Mouse (Mus musculus) cerebellum, adult 11-12 months (tissue): ENCODE data around the gene Hk1.

Source experiments
- DNase-seq: peaks from one replicate; pipeline ENCODE4 v3.0.0; 2022

Gene Hk1

DNA sequence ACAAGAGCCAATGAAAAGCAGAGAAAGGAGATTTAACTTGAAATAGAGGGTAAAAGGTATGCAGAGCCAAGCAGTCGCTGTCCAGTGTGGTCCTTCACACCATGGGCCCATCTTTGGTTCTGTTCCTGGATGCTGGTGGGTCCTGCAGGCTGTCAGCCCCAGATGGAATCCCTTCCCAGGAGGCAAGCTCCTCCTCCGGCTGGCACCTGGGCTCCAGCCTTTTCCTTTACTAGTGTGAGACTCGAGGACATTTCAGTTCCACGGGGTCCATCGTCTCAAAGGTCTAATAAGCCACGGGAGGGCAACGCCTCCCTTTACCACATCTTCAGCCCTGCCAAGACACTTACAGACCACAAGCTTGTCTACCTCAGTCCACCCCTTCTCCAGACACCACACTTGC is 60.6 kb downstream of the Hk1 start:
- DNase-seq: peak; percentile 69

DNA sequence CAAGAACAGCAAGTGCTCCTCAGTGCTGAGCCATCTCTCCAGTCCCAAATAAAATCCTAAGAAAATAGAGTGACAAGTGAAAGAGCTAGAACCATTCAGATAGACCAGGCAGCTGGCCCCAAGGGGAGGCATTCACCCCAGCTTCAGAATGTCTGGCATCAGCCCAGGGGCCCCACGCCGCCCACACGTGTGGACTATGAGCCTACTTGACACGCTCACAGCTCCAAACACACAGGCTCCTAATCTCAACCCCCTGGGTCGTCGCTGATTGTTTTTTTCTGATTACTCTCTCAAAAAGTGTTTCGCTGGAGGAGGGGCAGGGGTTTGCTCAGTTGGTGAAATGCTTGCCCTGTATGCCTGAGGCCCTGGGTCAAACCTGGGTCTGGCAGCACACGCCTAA is 63.2 kb downstream of the Hk1 start:
- peak; percentile 52 for DNase-seq

DNA sequence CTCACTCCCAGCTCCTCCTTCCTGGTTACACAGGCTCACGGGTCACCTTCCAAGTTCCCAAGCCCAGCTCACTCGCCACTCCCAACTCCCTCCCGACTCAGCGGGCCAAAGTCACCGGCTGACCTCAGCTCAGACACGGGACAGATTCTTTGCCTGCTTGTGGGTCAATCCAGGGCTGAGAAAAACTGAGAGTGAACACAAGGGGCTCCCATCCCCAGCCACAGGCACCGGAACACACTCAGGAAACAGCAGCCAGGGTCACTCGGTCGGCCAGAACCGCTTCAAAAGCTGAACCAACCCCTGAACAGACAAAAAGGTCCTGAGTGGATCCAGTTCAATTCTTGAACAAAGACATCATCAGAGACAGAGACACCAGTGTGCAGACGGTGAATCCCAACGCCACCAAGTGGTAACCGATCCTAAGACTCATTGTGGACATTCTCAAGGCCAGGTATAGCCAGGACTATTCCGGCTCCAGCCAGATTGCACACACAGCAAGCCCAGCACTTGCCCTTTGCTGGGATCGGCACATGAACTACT is 65.8 kb downstream of the Hk1 start:
- peak; percentile 52 for DNase-seq

DNA sequence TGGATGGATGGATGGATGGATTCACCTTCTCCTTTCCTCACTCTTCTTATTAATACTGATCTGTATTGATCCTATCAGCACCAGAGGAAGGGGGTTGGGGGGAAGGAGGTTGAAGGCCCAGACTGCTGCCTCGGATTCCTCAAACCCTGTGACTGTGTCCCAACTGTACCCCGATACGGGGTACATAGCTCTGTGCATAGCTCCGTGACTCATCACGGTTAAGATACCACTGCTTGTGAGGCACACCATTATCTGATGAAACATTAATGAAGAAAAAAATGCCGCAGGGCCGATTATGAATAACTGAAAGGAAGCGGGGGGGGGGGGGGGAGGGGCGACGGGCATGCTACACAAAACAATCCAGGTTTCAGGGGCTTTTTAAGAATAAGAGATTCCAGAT is 66.6 kb downstream of the Hk1 start:
- no peak for DNase-seq

DNA sequence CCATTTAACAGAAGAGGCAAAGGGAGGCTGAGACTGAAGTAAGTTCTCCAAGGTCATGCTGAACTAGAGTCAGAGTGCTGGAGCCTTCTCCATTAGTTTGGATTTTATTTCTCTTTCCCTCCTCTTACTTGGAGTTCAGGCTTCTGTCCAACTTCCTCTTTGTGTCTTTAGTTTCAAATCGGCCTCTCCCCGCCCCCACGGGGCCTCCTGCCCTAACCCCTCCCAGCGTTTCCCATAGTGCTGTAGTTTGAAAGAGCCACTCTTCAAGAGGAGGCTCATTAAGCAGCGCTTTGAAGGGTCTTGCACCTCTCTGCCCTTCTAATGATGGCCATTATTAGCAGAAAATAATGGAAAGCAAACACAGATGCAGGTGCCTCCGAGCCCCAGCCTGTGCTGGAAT is 68.2 kb downstream of the Hk1 start:
- DNase-seq: no peak

DNA sequence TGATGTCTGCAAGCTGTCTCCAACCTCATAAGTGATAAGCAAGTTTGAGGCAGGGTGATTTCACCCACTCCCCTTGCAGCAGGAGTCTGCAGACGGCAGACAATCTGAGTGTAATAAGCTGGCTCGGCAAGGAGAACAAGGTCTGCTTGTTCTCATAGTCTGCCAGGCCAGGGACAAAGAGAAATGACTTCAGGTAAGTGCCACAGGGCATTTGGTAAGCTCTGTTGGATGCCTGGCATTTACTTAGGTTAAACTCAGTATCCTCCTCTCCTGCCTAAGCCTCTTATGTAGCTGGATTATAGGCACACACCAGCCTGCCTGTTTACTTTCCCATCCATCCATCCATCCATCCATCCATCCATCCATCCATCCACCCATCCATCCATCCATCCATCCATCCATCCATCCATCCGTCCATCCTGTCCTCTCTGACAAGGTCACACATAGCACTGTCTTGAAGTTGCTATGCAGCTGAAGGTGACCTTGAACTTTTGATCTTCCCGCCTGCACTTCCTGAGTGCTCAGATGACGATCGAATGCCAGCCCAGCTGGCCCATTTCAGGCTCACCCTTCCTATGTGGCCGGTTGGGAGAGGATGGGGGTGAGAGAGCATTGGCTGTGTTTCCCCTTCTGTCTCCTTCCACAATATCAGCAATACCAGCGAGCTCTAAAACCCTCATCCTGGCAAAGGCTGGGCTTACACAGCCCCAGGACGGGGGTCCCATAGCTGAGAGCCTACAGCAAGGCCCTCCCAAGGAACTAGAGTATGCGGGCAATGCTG is 69.3 kb downstream of the Hk1 start:
- peak; percentile 64 for DNase-seq

DNA sequence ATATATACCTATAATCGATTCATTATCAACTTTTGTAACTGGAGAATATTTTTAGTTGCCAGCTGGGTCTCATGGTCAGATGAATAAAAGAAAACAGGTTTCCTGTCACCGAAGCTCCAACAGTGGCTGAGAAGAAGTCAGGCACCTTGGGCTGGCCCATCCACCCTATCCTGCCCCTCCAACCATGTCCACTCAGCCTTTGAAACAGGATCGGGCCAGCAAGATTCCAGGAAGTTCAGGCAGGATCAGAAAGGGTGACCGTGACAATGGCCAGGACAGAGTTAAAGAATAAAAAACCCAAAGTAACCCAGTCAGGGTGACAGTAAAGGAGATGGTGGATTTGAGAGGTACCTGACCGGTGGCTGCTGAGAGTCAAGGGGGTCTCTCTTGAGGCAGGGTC is 70.1 kb downstream of the Hk1 start:
- DNase-seq: no peak

DNA sequence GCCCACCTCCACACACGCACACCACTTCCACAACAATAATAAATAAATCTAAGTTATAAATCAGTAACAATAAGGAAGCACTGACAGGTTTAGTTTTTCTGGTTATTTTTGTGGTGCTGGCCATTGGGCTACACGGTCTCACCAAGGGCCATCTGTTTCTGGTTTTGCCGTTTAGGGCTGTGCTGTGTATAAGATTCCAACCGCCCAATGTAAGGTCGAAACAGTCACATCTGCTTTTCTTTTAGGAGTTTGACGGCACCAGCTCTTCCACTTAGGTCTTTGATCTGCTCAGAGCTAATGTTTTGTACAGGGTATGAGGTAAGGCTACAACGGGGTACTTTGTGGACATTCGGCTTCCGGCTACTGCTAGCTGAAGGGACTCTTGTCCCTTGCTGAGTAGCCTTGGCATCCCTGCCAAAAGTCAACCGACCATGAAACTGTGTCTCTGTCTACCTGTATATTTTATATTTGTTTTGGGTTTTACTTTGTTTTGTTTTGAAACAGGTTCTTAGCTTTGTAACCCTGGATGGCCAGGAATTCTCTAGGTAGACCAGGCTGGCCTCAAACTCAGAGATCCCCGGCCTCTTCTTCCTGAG is 70.7 kb downstream of the Hk1 start:
- peak; percentile 39 for DNase-seq

DNA sequence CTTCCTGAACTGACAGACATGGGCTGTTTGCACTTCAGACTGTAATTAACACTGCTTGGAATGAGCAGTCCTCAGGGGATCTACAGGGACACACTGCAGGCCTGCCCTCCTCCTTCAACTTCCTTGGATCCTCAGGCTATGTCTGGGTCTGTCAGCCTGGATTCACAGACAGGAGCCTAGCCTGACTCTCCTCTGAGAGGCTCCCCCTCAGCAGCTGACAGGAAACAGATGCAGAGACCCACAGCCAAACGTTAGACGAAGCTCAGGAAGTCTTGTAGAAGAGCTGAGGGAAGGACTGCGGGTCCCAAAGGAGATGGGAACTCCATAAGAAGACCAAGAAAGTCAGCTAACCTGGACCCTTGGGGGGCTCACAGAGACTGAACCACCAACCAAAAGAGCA is 73.2 kb downstream of the Hk1 start:
- no peak for DNase-seq

DNA sequence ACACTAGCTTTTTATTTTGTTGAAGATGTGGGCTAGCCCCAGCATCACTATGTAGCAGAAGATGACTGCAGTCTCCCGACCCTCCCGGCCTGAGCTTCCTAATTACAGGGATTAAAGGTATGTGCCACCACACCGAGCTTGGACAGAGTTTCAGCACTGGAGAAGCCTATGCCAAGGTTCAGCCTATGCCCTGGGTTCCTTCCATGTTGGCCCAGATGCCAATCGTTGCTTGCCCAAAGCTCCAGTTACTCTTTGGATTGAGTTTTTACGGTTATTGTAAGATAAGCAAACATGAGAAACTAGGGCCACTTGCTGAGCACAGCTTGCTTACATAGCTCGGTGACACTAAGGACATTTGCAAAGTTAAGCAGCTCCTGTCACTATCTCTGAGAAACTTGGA is 74.6 kb downstream of the Hk1 start:
- peak; percentile 52 for DNase-seq

DNA sequence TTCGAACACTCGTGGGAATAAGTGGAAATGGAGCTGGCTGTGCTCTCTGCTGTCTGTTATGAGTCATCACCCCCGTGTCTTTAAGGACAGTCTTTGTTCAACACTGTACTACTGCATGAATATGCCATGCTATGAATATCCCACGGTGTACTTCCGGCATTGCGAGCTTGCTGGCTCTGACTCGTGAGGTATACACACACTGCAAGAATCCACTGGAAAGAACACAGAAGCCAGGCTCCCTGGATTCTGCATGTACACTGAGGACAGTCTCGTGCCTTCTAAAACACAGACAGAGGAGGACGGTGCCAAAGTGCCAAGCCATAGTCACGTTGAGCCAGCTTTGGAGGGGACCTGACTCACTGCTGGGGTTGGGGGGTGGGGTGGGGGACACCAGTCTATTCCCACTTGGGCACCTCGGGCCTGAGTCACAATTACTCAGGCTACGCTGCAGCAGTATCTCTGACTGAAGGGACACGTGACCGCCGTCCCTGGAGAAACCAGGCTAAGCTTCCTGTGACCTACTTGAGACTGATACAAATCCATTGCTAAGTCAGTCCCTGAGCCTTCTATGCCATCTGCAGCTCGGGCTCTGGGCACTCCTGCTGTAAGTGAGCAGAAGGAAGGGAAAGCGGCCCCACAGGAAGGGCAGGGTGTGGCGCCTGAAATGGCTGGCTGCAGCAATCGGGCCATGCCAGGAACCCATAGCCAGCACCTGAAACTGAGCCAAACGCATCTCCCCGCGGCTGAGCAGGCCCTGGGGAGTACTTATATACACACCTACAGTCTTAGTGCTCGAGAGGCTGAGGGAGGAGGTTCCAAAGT is 79.5 kb downstream of the Hk1 start:
- peak; percentile 94 for DNase-seq

DNA sequence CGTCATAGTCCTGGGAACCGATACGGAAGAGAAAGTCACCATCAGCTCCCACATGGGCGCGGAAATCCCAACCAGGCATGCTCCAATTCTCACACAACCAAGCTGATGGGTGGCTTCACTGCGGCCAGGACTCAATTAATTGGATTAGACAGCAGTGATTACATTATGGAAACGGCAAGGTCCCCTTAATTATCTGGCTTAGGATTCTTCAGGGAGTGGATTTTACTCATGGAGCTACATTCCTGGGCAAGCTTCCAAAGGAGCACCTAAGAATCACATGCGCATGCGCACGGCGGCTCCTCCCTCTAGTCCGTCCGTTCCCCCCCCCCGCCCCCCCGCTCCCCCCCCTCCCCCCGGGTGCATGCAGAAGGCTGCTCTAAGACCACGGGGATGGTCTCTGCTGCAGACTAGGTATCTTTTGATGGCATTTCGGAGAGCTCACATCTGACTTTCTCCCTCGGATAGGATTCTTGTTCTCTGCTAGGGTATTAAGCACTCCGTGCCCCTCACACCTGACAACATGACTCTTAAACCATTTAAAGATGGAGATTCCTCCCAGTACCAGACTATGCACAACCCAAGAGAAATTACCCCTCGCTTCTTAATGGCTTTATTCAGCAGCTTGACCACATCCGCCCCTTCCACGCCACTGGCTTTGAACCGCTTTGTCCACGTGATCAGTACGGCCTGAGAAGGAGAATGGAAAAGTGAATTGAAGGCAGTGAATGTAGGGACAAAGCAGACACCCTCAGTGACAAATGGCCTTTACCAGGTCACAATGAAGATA is 83.4 kb downstream of the Hk1 start:
- peak; percentile 32 for DNase-seq

DNA sequence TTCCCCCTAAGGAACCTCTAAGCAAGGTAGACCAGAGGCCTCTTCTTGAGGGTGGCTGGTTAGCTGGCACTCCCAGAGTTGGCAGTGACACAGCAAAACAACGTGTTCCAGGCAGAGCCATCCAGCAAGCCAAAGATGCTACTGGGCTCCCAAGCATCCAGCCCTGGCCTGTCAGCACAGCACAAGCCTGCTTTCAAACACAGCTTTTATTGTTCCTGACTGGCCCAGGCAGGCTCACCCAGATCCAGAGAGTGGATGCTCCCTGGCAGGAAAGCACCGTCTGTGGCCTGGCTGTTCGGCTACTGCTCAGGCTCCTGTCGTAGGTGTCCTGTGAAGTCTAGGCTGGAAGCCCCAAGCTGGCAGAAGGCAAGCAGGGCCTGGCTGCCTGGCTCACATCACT is 85.6 kb downstream of the Hk1 start:
- peak; percentile 81 for DNase-seq

DNA sequence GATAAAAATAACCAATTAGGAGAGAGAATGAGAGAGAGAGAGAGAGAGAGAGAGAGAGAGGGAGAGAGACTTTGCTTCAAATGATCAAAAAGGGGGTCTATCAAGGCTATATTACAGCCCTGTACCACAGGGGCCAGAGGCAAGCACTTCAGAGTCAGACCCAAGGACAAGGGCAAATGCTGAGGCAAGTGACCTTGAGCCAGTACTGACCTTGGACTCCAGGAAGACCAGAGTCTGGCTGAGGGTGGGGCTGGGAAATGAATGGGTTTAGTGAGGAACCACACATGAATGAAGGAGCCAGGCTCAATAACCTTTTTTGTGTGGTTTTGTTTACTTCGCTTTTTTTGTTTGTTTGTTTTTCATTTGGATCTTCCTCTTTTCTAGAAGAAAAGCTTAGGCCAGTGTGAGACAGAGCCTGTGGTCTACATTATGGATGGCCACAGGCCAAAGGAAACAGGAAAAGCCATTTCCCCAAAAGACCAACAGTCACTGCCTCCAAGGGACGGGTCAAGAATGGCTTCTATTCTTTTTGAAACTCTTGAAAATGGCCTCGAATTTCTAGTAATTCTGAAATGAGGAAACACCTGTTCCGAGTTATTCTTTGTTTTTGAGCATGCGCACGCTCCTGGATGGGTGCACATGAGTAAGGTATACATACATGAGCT is 92.1 kb downstream of the Hk1 start:
- DNase-seq: no peak

DNA sequence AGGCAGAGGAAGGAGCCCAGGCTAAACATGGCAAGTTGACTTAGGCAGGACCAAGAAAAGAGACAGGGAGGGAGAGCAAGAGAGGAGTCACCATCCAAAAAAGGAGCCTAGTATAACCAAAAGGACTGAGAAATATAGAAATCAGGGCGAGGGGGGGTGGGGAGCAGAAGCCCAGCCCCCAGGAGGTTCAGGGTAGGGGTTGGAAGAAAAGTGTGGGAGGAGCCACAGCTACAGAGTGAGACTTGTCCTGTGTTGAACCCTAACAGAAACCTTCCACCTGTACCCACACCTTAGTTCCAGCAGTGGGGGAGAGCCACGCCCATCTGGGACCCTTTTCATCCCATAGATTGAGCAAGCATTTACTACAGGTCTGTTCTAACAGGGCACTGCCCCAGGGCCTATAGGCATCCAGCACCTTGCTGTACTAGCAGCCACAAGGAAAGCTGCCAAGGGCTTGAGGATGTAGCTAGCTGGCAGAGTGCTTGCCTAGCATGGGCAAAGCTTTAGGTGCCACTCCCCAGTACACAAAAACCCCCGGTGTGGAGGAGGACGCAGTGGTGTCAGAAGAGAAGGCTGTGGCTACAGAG is 96.4 kb downstream of the Hk1 start:
- no peak for DNase-seq

DNA sequence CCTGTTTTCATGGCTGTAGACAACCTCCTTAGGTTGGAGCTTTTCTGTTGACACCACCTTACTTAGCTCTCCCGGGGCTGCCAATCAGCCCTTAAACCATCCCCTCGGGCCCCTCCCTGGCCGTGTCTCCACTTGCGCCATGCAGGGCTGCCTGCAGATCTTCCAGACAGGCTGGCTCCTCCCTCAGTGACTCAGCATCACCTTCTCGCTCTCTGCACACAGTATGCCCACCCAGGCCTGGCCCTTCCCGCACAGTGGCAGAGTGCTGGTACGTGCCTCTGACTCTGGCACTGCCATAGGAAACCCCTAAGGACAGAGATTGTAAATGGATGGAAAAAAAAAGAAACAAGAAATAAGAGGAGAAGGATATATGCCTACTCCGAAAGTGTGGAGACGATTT is 96.9 kb downstream of the Hk1 start:
- DNase-seq: no peak

DNA sequence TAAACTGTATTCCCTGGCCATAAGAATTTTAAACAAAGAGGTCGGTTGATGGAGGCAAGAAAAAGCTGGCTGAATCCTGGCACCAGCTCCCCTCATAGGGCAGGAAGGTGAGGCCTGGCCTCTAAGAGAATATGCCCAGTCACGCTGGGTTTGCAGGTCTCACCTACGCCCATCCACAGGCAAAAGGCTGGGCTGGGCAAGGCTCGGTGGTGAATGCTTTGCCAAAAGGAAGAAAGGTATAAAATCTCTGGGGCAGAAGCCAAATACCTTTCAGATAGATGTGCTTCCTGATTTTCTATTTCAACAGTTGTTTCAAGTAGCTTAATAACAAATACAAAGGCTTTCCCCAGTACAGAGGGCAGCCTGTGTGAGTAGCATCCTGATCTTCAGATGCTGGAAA is 100.0 kb downstream of the Hk1 start:
- no peak for DNase-seq

DNA sequence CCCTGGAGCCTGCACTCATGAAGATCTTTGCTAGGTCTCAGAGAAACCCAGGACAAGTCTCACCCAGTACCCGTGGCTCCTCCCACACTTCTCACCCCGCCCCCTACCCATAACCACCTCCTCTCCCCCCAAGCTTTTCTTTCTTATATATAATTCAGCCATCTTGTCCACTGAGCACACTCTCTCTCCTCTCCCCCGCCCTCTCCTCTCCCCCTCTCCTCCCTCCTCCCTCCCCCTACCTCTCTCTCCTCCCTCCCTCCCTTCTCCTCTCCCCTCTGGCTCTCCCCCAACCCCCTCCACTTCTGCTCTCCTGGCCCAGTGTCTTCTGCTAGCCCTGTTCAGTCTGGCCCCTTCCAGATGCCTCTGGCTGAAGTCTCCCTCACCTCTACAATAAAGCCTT is 100.6 kb downstream of the Hk1 start:
- no peak for DNase-seq

DNA sequence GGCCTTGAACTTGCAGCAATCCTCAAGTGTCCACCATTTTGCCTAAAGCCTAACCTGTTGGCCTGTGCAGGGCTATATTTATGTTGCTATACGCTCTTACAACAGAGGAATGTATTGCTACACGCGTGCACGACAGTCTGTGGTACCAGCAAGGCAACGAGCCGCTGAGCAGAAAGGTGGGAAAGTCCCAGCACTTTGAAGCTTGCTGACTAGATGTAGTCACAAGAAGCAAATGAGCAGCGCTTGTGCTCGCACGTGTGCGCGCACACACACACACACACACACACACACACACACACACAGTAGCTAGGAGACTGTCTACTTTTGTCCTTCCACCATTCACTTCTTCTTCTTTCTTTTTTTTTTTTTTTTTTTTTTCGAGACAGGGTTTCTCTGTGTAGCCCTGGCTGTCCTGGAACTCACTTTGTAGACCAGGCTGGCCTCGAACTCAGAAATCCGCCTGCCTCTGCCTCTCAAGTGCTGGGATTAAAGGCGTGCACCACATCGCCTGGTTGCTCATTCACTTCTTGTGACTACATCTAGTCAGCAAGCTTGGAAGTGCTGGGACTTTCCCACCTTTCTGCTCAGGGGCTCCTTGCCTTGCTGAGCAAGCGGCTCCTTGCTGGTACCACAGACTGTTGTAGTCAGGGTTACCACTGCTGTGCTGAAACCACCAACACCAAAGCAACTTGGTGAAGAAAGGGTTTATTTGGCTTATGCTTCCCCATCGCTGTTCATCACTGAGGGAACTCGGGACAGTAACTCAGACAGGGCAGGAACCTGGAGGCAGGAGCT is 102.0 kb downstream of the Hk1 start:
- DNase-seq: no peak

DNA sequence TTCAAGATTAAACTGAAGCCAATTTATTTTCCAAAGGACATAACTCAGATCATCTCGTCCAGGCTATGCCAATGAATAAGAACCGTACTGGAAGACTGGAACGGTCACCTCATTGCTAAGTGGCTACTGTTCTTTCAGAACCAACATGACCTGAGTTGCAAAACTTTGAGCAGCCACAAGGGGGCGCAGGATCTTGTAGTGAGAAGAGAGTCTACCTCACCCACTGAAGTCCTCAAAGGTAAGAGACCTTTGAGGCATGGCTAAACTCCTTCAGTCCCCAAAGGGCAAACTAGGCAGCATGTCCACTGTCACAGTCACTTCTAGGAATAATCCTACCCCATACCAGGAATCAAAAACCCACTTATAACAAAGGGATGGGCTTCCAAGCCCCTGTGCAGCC is 104.5 kb downstream of the Hk1 start:
- DNase-seq: peak; percentile 81

DNA sequence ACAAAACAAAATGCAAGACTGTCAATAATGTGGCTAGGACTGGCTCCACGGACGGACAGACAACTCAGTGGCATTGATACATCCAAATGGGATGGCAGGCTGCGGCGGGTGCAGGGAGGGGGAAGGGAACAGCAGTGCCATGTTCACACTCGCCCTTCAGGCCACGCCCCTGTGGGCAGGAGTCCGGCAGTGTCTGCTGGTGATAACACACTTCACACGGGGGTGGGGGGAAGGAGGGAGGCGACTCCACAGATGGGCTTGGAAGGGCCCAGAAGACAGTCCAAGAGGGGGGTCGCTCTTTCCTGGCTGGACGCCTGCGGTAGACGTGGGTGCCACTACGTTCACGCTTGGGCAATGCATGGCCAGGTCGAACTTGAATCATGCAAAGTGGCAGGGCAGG is 110.4 kb downstream of the Hk1 start:
- no peak for DNase-seq
